Mouse (Mus musculus) heart, embryonic 16.5 days (tissue): ENCODE results near the gene Pde6d. TPM values are rescaled to one million over a fixed set of nuclear protein-coding genes. Genes with fewer than 3 reads are reported as not detected.

Experiments
- ATAC-seq: fragments of 200-750 bp; cut with Nextera tagmentation; replicated peaks from 2 replicates; pipeline ENCODE4 v1.8.0; 2017; ENCODE audit warnings: moderate number of reproducible peaks; ENCODE audit not compliant: insufficient read depth, low FRiP score; ENCODE audit errors: extremely low read depth
- H3K27ac ChIP-seq: fragments of 300-500 bp; sonication (generic); 2 replicates; pipeline ENCODE4 v1.5.1; 2014; ENCODE audit warnings: mild to moderate bottlenecking, low read length, control low read depth, moderate library complexity
- H3K27me3 ChIP-seq: fragments of 300-500 bp; sonication (generic); 2 replicates; pipeline ENCODE4 v1.6.1; 2014; ENCODE audit warnings: low read length, mixed read lengths; ENCODE audit not compliant: control insufficient read depth, insufficient read depth
- H3K36me3 ChIP-seq: fragments of 300-500 bp; sonication (generic); 2 replicates; pipeline ENCODE4 v1.6.1; 2014; ENCODE audit not compliant: control insufficient read depth, insufficient read depth
- H3K4me1 ChIP-seq: fragments of 300-500 bp; sonication (generic); 2 replicates; pipeline ENCODE4 v1.6.1; 2014; ENCODE audit warnings: low read length, mixed read lengths; ENCODE audit not compliant: control insufficient read depth, insufficient read depth
- H3K4me2 ChIP-seq: fragments of 300-500 bp; sonication (generic); 2 replicates; pipeline ENCODE4 v1.6.1; 2014; ENCODE audit warnings: low read depth, mild to moderate bottlenecking, control low read depth, low read length
- H3K4me3 ChIP-seq: fragments of 300-500 bp; sonication (generic); 2 replicates; pipeline ENCODE4 v1.5.1; 2014; ENCODE audit warnings: mild to moderate bottlenecking, control low read depth, low read length
- H3K9ac ChIP-seq: fragments of 300-500 bp; sonication (generic); 2 replicates; pipeline ENCODE4 v1.6.1; 2014; ENCODE audit warnings: low read length, control low read depth
- H3K9me3 ChIP-seq: fragments of 300-500 bp; sonication (generic); replicated peaks from 2 replicates; pipeline ENCODE4 v1.6.1; 2016; ENCODE audit warnings: low read length; ENCODE audit not compliant: control insufficient read depth
- WGBS: fragments of 180-500 bp; shearing (Covaris S2); extraction: QIAGEN DNeasy Blood & Tissue Kit; methylation state at CpG from one replicate; pipeline ENCODE4 v1.1.7; 2014; 5-methylcytosine and 5-hydroxymethylcytosine counted together
- polyA plus RNA-seq: library from polyadenylated mRNA; unstranded; fragments of >200 nt; fragmentation: Nextera tagmentation; extraction: Ambion mirVana; gene quantifications from 2 replicates; pipeline ENCODE4 v1.2.1, GENCODE M21; 2015

The Pde6d gene
- polyA plus RNA-seq, 1 experiment from 2014 or later, result 60.5 TPM

- Histone ChIP-seq H3K9me3 (no peaks in the 10 kb centered on the region), H3K4me1 (no peaks in the 10 kb centered on the region), H3K27ac (no peak overlapping the region), H3K4me3 (no peak overlapping the region), H3K27me3 (no peaks in the 10 kb centered on the region), H3K9ac (no peak overlapping the region), H3K36me3 (peaks cover 7% of the 10 kb centered on the region), H3K4me2 (no peak overlapping the region)
- 63% methylated on average over 1 of the region's 1 CpGs for WGBS
- no peak for ATAC-seq
Observed at GRCm38 (mm10) chr1:86612081-86612480, 29.7 kb upstream of the Pde6d start.

- H3K27me3 ChIP-seq, result no peaks in the 10 kb centered on the region
- H3K9ac ChIP-seq, result no peak overlapping the region
- H3K27ac ChIP-seq, result no peak overlapping the region
- no peaks in the 10 kb centered on the region for H3K4me1 ChIP-seq
- WGBS, result 57% methylated on average over 1 of the region's 1 CpGs
- peaks cover 7% of the 10 kb centered on the region for H3K36me3 ChIP-seq
- no peak overlapping the region for H3K4me2 ChIP-seq
- H3K4me3 ChIP-seq, result no peak overlapping the region
- no peaks in the 10 kb centered on the region for H3K9me3 ChIP-seq
- ATAC-seq, result no peak
Observed at GRCm38 (mm10) chr1:86610954-86611353, 28.5 kb upstream of the Pde6d start.

- H3K4me3 ChIP-seq, result no peak overlapping the region
- no peak overlapping the region for H3K27ac ChIP-seq
- 77% methylated on average over 2 of the region's 2 CpGs for WGBS
- H3K4me1 ChIP-seq, result no peaks in the 10 kb centered on the region
- H3K27me3 ChIP-seq, result no peaks in the 10 kb centered on the region
- peaks cover 54% of the 10 kb centered on the region for H3K36me3 ChIP-seq
- no peak overlapping the region for H3K4me2 ChIP-seq
- ATAC-seq, result no peak
- no peak overlapping the region for H3K9ac ChIP-seq
- no peaks in the 10 kb centered on the region for H3K9me3 ChIP-seq
Observed at GRCm38 (mm10) chr1:86600117-86600516, 17.7 kb upstream of the Pde6d start.

- H3K27ac ChIP-seq, result no peak overlapping the region
- H3K4me3 ChIP-seq, result no peak overlapping the region
- no peaks in the 10 kb centered on the region for H3K27me3 ChIP-seq
- no peaks in the 10 kb centered on the region for H3K4me1 ChIP-seq
- no peak overlapping the region for H3K4me2 ChIP-seq
- no peak for ATAC-seq
- 65% methylated on average over 3 of the region's 3 CpGs for WGBS
- H3K9ac ChIP-seq, result no peak overlapping the region
- peaks cover 41% of the 10 kb centered on the region for H3K36me3 ChIP-seq
- H3K9me3 ChIP-seq, result no peaks in the 10 kb centered on the region
Observed at GRCm38 (mm10) chr1:86598516-86598915, 16.1 kb upstream of the Pde6d start.

DNA sequence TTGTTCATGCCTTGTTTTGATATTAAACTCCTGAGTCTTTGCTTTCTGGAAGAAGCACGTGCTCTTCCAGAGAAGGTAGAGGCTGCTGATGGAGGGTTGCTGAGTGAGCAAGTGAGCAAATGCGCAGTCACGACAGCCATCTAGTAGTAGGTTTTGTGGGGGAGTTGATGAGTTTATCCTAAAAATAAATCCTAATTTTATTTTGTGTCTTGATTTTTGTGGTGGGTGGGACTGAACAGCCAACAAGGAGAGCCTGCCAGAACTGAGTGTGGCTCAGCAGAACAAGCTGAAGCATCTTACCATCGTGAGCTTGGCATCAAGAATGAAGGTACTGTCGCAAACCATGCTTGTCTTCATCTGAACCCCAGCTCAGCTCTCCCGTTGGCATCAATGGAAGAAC lies 14.1 kb upstream of the Pde6d start:
- Histone ChIP-seq H3K27ac (no peak overlapping the region), H3K9me3 (no peaks in the 10 kb centered on the region), H3K36me3 (peaks cover 34% of the 10 kb centered on the region), H3K4me3 (no peak overlapping the region), H3K4me2 (no peak overlapping the region), H3K9ac (no peak overlapping the region), H3K4me1 (no peaks in the 10 kb centered on the region), H3K27me3 (no peaks in the 10 kb centered on the region)
- WGBS, result 88% methylated on average over 6 of the region's 6 CpGs
- ATAC-seq, result no peak

GRCm38 (mm10) chr1:86595315-86595714 lies 12.9 kb upstream of the Pde6d start:
- ATAC-seq, result no peak
- Histone ChIP-seq H3K9ac (no peak overlapping the region), H3K4me3 (no peak overlapping the region), H3K36me3 (peaks cover 29% of the 10 kb centered on the region), H3K4me2 (no peak overlapping the region), H3K4me1 (no peaks in the 10 kb centered on the region), H3K27ac (no peak overlapping the region), H3K27me3 (no peaks in the 10 kb centered on the region), H3K9me3 (no peaks in the 10 kb centered on the region)
- 84% methylated on average over 6 of the region's 6 CpGs for WGBS

- Histone ChIP-seq H3K4me1 (no peaks in the 10 kb centered on the region), H3K4me3 (no peak overlapping the region), H3K27me3 (no peaks in the 10 kb centered on the region), H3K9ac (no peak overlapping the region), H3K27ac (no peak overlapping the region), H3K9me3 (no peaks in the 10 kb centered on the region), H3K36me3 (peaks cover 23% of the 10 kb centered on the region), H3K4me2 (no peak overlapping the region)
- WGBS, result 90% methylated on average over 7 of the region's 7 CpGs
- no peak for ATAC-seq
Observed at GRCm38 (mm10) chr1:86594539-86594938, 12.1 kb upstream of the Pde6d start.

GRCm38 (mm10) chr1:86586992-86587391 lies 4.6 kb upstream of the Pde6d start:
- Histone ChIP-seq H3K36me3 (peaks cover 3% of the 10 kb centered on the region; the same call in 1 of the 2 replicates), H3K27ac (0 out of 2 replicates have a peak overlapping the region, but pooled peaks have one; percentile 16), H3K9ac (peak overlapping the region; percentile 95), H3K9me3 (no peaks in the 10 kb centered on the region), H3K27me3 (no peaks in the 10 kb centered on the region), H3K4me3 (peak overlapping the region; percentile 94), H3K4me2 (peak overlapping the region; percentile 92), H3K4me1 (peaks cover 10% of the 10 kb centered on the region)
- peak; percentile 4; the same call in 1 of the 2 replicates for ATAC-seq
- 0% methylated on average over 26 of the region's 26 CpGs for WGBS

- no peaks in the 10 kb centered on the region for H3K27me3 ChIP-seq
- H3K36me3 ChIP-seq, result no peaks in the 10 kb centered on the region
- no peaks in the 10 kb centered on the region for H3K9me3 ChIP-seq
- peaks cover 17% of the 10 kb centered on the region for H3K4me1 ChIP-seq
- H3K27ac ChIP-seq, result no peak overlapping the region
- WGBS, result 48% methylated on average over 2 of the region's 2 CpGs
- no peak overlapping the region for H3K9ac ChIP-seq
- H3K4me2 ChIP-seq, result no peak overlapping the region
- no peak for ATAC-seq
- no peak overlapping the region for H3K4me3 ChIP-seq
Observed at GRCm38 (mm10) chr1:86583709-86584108, 1.3 kb upstream of the Pde6d start.
